Comparison of ENCODE assay signal across 8 mouse cellular contexts in genomic region chr6:50404698-50405097, GRCm38 (mm10). TPM values are rescaled to one million over a fixed set of nuclear protein-coding genes. Genes with fewer than 3 reads are reported as not detected.
DNase-seq lines count a peak whose midpoint lies in the region; ATAC-seq lines count a peak whose summit lies in the region.
"Had no signal": no experiment of that assay in that cellular context is flagged by ENCODE, and none has a peak within 500 bp of the region (broad histone marks: within the 10 kb centered on the region; RNA-seq: fewer than 3 reads in every experiment).

No protein-coding gene starts in this region.

- peak; percentile 21 for DNase-seq in MN1 (ENCODE audit: low spot score)
- DNase-seq in adrenal gland, postnatal 14 days: peak; percentile 80
- DNase-seq in gastrocnemius, postnatal 14 days: peak; percentile 35
- peak; percentile 93 for DNase-seq in kidney, adult 9 months
- DNase-seq in left cerebral cortex, postnatal 25 days (ENCODE audit: low spot score in 2 of 2): no peak

- intact Hi-C loops in gastrocnemius, postnatal 14 days (cut with DNase I; ENCODE audit: low total_unique reads): no loop called here
- intact Hi-C loops in left cerebral cortex, postnatal 25 days (cut with DNase I): loop anchor here (5.0 kb wide), 1 partner anchor 123 kb away; no protein-coding TSS in a partner anchor

- no peak for ATAC-seq in erythroblast, adult 5-6 weeks (replicated peaks; ENCODE audit: low FRiP score, poor library complexity, severe bottlenecking)
- ATAC-seq in megakaryocyte-erythroid progenitor cell, adult 5-6 weeks (replicated peaks; ENCODE audit: low FRiP score, low TSS enrichment, poor library complexity, severe bottlenecking): no peak
- ATAC-seq: forebrain, embryonic 14.5 days had no signal

RNA-seq across cellular contexts. Expression of gene Osbpl3, which starts 51.3 kb away (rescaled TPM):
- total RNA-seq in adrenal gland, postnatal 14 days (2021): 35.9 and 37.4 TPM in 2 replicates
- total RNA-seq in gastrocnemius, postnatal 14 days (2021): 1 to 10 TPM; 5.0 to 5.8 TPM
- total RNA-seq in erythroblast, adult 5-6 weeks (2015; ENCODE audit: low replicate concordance): 0.77 and 5.6 TPM in 2 replicates
- 2.2 and 2.5 TPM in 2 replicates for total RNA-seq in erythroblast, adult 5-6 weeks (2017; ENCODE audit: low replicate concordance)
- 10 to 100 TPM; 35.0 to 40.1 TPM for total RNA-seq in left cerebral cortex, postnatal 25 days (2021)
- 10.9 and 11.1 TPM in 2 replicates for total RNA-seq in megakaryocyte-erythroid progenitor cell, adult 5-6 weeks (2014; fragmentation: Nextera tagmentation)
- 11.5 and 16.4 TPM in 2 replicates for total RNA-seq in megakaryocyte-erythroid progenitor cell, adult 5-6 weeks (2017)

Comparison
In these comparisons a context has a peak if more than half of its experiments do, and no peak if none do; other contexts are left out.
1. DNase-seq: peak in MN1 (single experiment), adrenal gland, postnatal 14 days (single experiment), gastrocnemius, postnatal 14 days (single experiment) and kidney, adult 9 months (single experiment); none in left cerebral cortex, postnatal 25 days (0 of 2).